Mouse (Mus musculus) Patski (cell line): Measurements from ENCODE around the gene Tipin. TPM values are rescaled to one million over a fixed set of nuclear protein-coding genes. Genes with fewer than 3 reads are reported as not detected.

Experiments used
- ATAC-seq: fragments of 100-300 bp; one replicate; pipeline ENCODE4 v1.8.0; 2021
- CTCF ChIA-PET: fragments of 350-600 bp; sonication (Branson Sonifier 250); formaldehyde crosslinking; loops from one replicate; lab custom pipeline; 2022; ENCODE audit warnings: inconsistent platforms; lab: Charles Lee
- POLR2A ChIA-PET: fragments of 350-600 bp; sonication (Branson Sonifier 250); formaldehyde crosslinking; loops from one replicate; lab custom pipeline; 2022; ENCODE audit warnings: antibody characterized with exemption, inconsistent platforms; lab: Charles Lee
- DNase-seq: peaks from one replicate; pipeline ENCODE4 v3.0.0-alpha.2; 2011; ENCODE audit warnings: low read depth, low spot score
- H3K27me3 ChIP-seq: fragments of 371-371 bp; one replicate; pipeline ENCODE4 v1.5.1; 2021
- CTCF ChIP-seq: fragments of 100-300 bp; IDR thresholded peaks from one replicate; pipeline ENCODE4 v1.5.1; 2021
- in situ Hi-C: fragments of 300-500 bp; cut with MboI; formaldehyde crosslinking; loops from 3 replicates; pipeline ENCODE4 v1.11.1; 2018; ENCODE audit warnings: low pct_unique_long_range_greater_than_20kb, mixed read lengths
- polyA plus RNA-seq: library from polyadenylated mRNA; unstranded; gene quantifications from one replicate; pipeline ENCODE4 v1.2.3, GENCODE M21; 2021

Tipin gene
- polyA plus RNA-seq, 1 experiment from 2014 or later, result 50.2 TPM

- no peak for TF ChIP-seq CTCF
- CTCF ChIA-PET, result no interaction called here
- POLR2A ChIA-PET, result no interaction called here
- H3K27me3 ChIP-seq, result no peaks in the 10 kb centered on the region
- in situ Hi-C loops, result loop anchor here (5.0 kb wide), 1 partner anchor 68 kb away; no protein-coding TSS in a partner anchor
- ATAC-seq (no peak), DNase-seq (no peak)
Observed at GRCm38 (mm10) chr9:64250111-64250730, 31.2 kb upstream of the Tipin start.

GRCm38 (mm10) chr9:64252591-64253020 lies 28.8 kb upstream of the Tipin start:
- no peaks in the 10 kb centered on the region for H3K27me3 ChIP-seq
- peak; percentile 17 for DNase-seq
- CTCF ChIA-PET, result interaction anchor here (1.4 to 4.0 kb wide), 4 partner anchors 40 to 74 kb away, joined by 3 to 13 read pairs (median 4); partner anchors contain the start of gene Snapc5
- POLR2A ChIA-PET, result interaction anchor here (1.2 to 1.6 kb wide), 7 partner anchors 39 to 76 kb away, joined by 4 to 9 read pairs (median 5); no protein-coding TSS in a partner anchor
- ATAC-seq, result peak; percentile 27
- TF ChIP-seq CTCF, result peak; percentile 35
- in situ Hi-C loops, result loop anchor here (5.0 kb wide), 1 partner anchor 70 kb away; no protein-coding TSS in a partner anchor

- no peaks in the 10 kb centered on the region for H3K27me3 ChIP-seq
- ChIA-PET CTCF (interaction anchor here (0.7 to 4.0 kb wide), 7 partner anchors 10 to 134 kb away, joined by 3 to 13 read pairs (median 4); partner anchors contain the start of gene Snapc5), POLR2A (interaction anchor here (1.2 to 1.6 kb wide), 6 partner anchors 40 to 76 kb away, joined by 4 to 9 read pairs (median 5); no protein-coding TSS in a partner anchor)
- peak; percentile 97 for TF ChIP-seq CTCF
- ATAC-seq (peak; percentile 85), DNase-seq (peak; percentile 83)
- in situ Hi-C loops, result loop anchor here (5.0 kb wide), 1 partner anchor 71 kb away; no protein-coding TSS in a partner anchor
Observed at GRCm38 (mm10) chr9:64253021-64253904, 28.1 kb upstream of the Tipin start, which contains the start of gene Map2k1. Map2k1 (minus strand) TSS chr9:64253631.

- no peaks in the 10 kb centered on the region for H3K27me3 ChIP-seq
- no peak for TF ChIP-seq CTCF
- CTCF ChIA-PET, result interaction anchor here (1.6 kb wide), 2 partner anchors 17 to 76 kb away, joined by 6 read pairs; partner anchors contain the start of gene Snapc5
- DNase-seq (no peak), ATAC-seq (no peak)
- in situ Hi-C loops, result no loop called here
- POLR2A ChIA-PET, result interaction anchor here (1.1 to 1.2 kb wide), 2 partner anchors 50 to 82 kb away, joined by 3 read pairs; no protein-coding TSS in a partner anchor
Observed at GRCm38 (mm10) chr9:64255422-64255821, 26.0 kb upstream of the Tipin start.

- in situ Hi-C loops, result no loop called here
- CTCF ChIA-PET, result interaction anchor here (1.6 kb wide), 2 partner anchors 16 to 77 kb away, joined by 6 read pairs; partner anchors contain the start of gene Snapc5
- ATAC-seq (no peak), DNase-seq (no peak)
- POLR2A ChIA-PET, result interaction anchor here (1.2 kb wide), 1 partner anchor 83 kb away, joined by 3 read pairs; no protein-coding TSS in a partner anchor
- H3K27me3 ChIP-seq, result no peaks in the 10 kb centered on the region
- TF ChIP-seq CTCF, result no peak
Observed at GRCm38 (mm10) chr9:64256204-64256603, 25.2 kb upstream of the Tipin start.

- in situ Hi-C loops, result no loop called here
- H3K27me3 ChIP-seq, result no peaks in the 10 kb centered on the region
- ATAC-seq (no peak), DNase-seq (no peak)
- CTCF ChIA-PET, result no interaction called here
- POLR2A ChIA-PET, result interaction anchor here (0.5 kb wide), 1 partner anchor 146 kb away, joined by 3 read pairs; no protein-coding TSS in a partner anchor
- TF ChIP-seq CTCF, result no peak
Observed at GRCm38 (mm10) chr9:64259906-64260305, 21.5 kb upstream of the Tipin start.

GRCm38 (mm10) chr9:64261023-64261422 lies 20.4 kb upstream of the Tipin start:
- ChIA-PET POLR2A (interaction anchor here (1.0 kb wide), 1 partner anchor 63 kb away, joined by 3 read pairs; no protein-coding TSS in a partner anchor), CTCF (interaction anchor here (0.8 to 1.4 kb wide), 2 partner anchors 14 to 81 kb away, joined by 3 read pairs; no protein-coding TSS in a partner anchor)
- no peak for ATAC-seq
- in situ Hi-C loops, result no loop called here
- no peak for TF ChIP-seq CTCF
- no peak for DNase-seq
- H3K27me3 ChIP-seq, result no peaks in the 10 kb centered on the region

- H3K27me3 ChIP-seq, result no peaks in the 10 kb centered on the region
- CTCF ChIA-PET, result interaction anchor here (1.2 to 1.3 kb wide), 2 partner anchors 8 to 126 kb away, joined by 3 to 6 read pairs; no protein-coding TSS in a partner anchor
- no peak for TF ChIP-seq CTCF
- DNase-seq (no peak), ATAC-seq (no peak)
- POLR2A ChIA-PET, result no interaction called here
- in situ Hi-C loops, result no loop called here
Observed at GRCm38 (mm10) chr9:64264813-64265212, 16.6 kb upstream of the Tipin start.

GRCm38 (mm10) chr9:64267231-64267630 lies 14.2 kb upstream of the Tipin start:
- in situ Hi-C loops, result no loop called here
- TF ChIP-seq CTCF, result no peak
- ChIA-PET POLR2A (interaction anchor here (0.6 kb wide), 1 partner anchor 107 kb away, joined by 4 read pairs; no protein-coding TSS in a partner anchor), CTCF (no interaction called here)
- ATAC-seq (no peak), DNase-seq (no peak)
- H3K27me3 ChIP-seq, result no peaks in the 10 kb centered on the region
